In the genomic region with DNA sequence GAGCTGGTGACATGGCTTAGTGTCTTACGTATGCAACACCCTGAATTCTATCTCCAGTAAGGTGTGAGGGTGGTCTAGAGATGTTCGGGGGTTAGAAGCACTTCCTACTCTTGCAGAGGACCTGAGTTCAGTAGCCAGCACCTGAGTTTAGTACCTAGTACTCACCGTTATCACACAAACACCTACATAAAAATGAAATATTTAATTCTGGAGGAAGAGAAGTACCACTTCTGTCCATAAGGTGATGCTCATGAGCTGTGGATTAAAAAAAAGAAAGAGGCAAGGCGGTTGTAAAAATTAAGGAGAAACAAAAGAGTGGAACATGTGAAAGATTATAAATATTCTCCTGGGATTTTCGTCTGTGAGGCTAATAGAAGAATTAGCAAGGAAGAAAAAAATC, we compare ENCODE assay signal across 9 mouse cellular contexts. TPM values are rescaled to one million over a fixed set of nuclear protein-coding genes. Genes with fewer than 3 reads are reported as not detected.
DNase-seq lines count a peak whose midpoint lies in the region; ATAC-seq and TF ChIP-seq lines count a peak whose summit lies in the region.
"Had no signal": no experiment of that assay in that cellular context is flagged by ENCODE, and none has a peak within 500 bp of the region (broad histone marks: within the 10 kb centered on the region; RNA-seq: fewer than 3 reads in every experiment).

No protein-coding gene starts in this region.

- no peaks in the 10 kb centered on the region for H3K27me3 ChIP-seq in hindbrain, embryonic 11.5 days (ENCODE audit: control insufficient read depth, insufficient read depth, low read length)
- peaks cover 14% of the 10 kb centered on the region; the same call in 1 of the 2 replicates for H3K27me3 ChIP-seq in hindbrain, embryonic 10.5 days (ENCODE audit: insufficient read depth, poor library complexity, severe bottlenecking)
- peaks cover 6 to 7% of the 10 kb centered on the region in 2 experiments for H3K27me3 ChIP-seq in MEL (ENCODE audit: control insufficient read depth in 1 of 2, insufficient read depth in 2 of 2, low read length in 2 of 2)
- no peaks in the 10 kb centered on the region for H3K27me3 ChIP-seq in forebrain, embryonic 12.5 days
- H3K27me3 ChIP-seq in limb, embryonic 14.5 days (ENCODE audit: control insufficient read depth, insufficient read depth, low read length): no peaks in the 10 kb centered on the region

- TF ChIP-seq RAD21 in MEL (IDR thresholded peaks at IDR 0.05; ENCODE audit: low read depth, low read length): peak; percentile 79

- no peak for TF ChIP-seq POLR2A in MEL (IDR thresholded peaks at IDR 0.05; ENCODE audit: control insufficient read depth in 1 of 2, insufficient read depth in 1 of 2, low read depth in 1 of 2, low read length in 2 of 2, poor library complexity in 1 of 2)
- TF ChIP-seq POLR2A in limb, embryonic 14.5 days (IDR thresholded peaks at IDR 0.05; ENCODE audit: borderline replicate concordance, extremely low read depth, insufficient read depth, insufficient read length): no peak

- no peaks in the 10 kb centered on the region for H3K79me2 ChIP-seq in MEL (ENCODE audit: control insufficient read depth, insufficient read depth, low read length, poor library complexity)

- no peak overlapping the region for H3K4me2 ChIP-seq in hindbrain, embryonic 11.5 days (replicated peaks; ENCODE audit: low read depth, low read length)
- no peak overlapping the region for H3K4me2 ChIP-seq in forebrain, embryonic 12.5 days
- no peak overlapping the region for H3K4me2 ChIP-seq in limb, embryonic 14.5 days (replicated peaks; ENCODE audit: low read depth, low read length, severe bottlenecking)

- intact Hi-C loops in gastrocnemius, postnatal 36 days (cut with DNase I): loop anchor here (5.0 kb wide), 1 partner anchor 66 kb away; no protein-coding TSS in a partner anchor

- no peak overlapping the region for H3K4me3 ChIP-seq in hindbrain, embryonic 11.5 days (ENCODE audit: low read depth, low read length)
- no peak overlapping the region for H3K4me3 ChIP-seq in hindbrain, embryonic 10.5 days
- H3K4me3 ChIP-seq in MEL (ENCODE audit: control insufficient read depth in 1 of 2, insufficient read depth in 1 of 2, low read depth in 2 of 2, low read length in 2 of 2): no peak overlapping the region
- no peak overlapping the region for H3K4me3 ChIP-seq in forebrain, embryonic 12.5 days (replicated peaks)
- H3K4me3 ChIP-seq in limb, embryonic 14.5 days (replicated peaks; ENCODE audit: low read length): no peak overlapping the region

- H3K27ac ChIP-seq in hindbrain, embryonic 11.5 days (ENCODE audit: low read depth, low read length): no peak overlapping the region
- no peak overlapping the region for H3K27ac ChIP-seq in hindbrain, embryonic 10.5 days
- no peak overlapping the region for H3K27ac ChIP-seq in MEL (ENCODE audit: control insufficient read depth, low read depth, low read length)
- H3K27ac ChIP-seq in forebrain, embryonic 12.5 days: peak overlapping the region; percentile 91
- H3K27ac ChIP-seq in limb, embryonic 14.5 days (replicated peaks; ENCODE audit: low read depth, low read length): peak overlapping the region; percentile 73

- TF ChIP-seq CTCF in MEL (IDR thresholded peaks at IDR 0.05 in 2 of 3, conservative IDR thresholded peaks at IDR 0.05 in 1 of 3; ENCODE audit: control insufficient read depth in 1 of 3, insufficient read depth in 1 of 3, low read depth in 2 of 3, low read length in 3 of 3, poor library complexity in 1 of 3, severe bottlenecking in 1 of 3): peak; percentile 27 to 76 (median 75); a peak in 5 of 6 replicates

- peaks cover 6% of the 10 kb centered on the region; the same call in 1 of the 2 replicates for H3K4me1 ChIP-seq in hindbrain, embryonic 11.5 days (replicated peaks; ENCODE audit: control insufficient read depth, insufficient read depth, low read length)
- peaks cover 38% of the 10 kb centered on the region for H3K4me1 ChIP-seq in hindbrain, embryonic 10.5 days (replicated peaks)
- no peaks in the 10 kb centered on the region; a peak in 1 of 4 replicates for H3K4me1 ChIP-seq in MEL (ENCODE audit: control insufficient read depth in 1 of 2, insufficient read depth in 2 of 2, low read length in 2 of 2)
- peaks cover 41% of the 10 kb centered on the region for H3K4me1 ChIP-seq in forebrain, embryonic 12.5 days
- peaks cover 27% of the 10 kb centered on the region for H3K4me1 ChIP-seq in limb, embryonic 14.5 days (ENCODE audit: control insufficient read depth, insufficient read depth, low read length)

- TF ChIP-seq EP300 in MEL (IDR thresholded peaks at IDR 0.05; ENCODE audit: low read depth in 1 of 2, low read length in 2 of 2): no peak

- H3K9me3 ChIP-seq in hindbrain, embryonic 11.5 days (ENCODE audit: control insufficient read depth, low read length): no peaks in the 10 kb centered on the region
- no peaks in the 10 kb centered on the region for H3K9me3 ChIP-seq in hindbrain, embryonic 10.5 days
- H3K9me3 ChIP-seq in MEL (replicated peaks; ENCODE audit: insufficient read depth, low read length): no peaks in the 10 kb centered on the region
- H3K9me3 ChIP-seq in forebrain, embryonic 12.5 days: no peaks in the 10 kb centered on the region
- H3K9me3 ChIP-seq in limb, embryonic 14.5 days (ENCODE audit: control insufficient read depth, low read length): no peaks in the 10 kb centered on the region

- H3K36me3 ChIP-seq in hindbrain, embryonic 11.5 days (ENCODE audit: control insufficient read depth, insufficient read depth, low read length): no peaks in the 10 kb centered on the region
- H3K36me3 ChIP-seq in hindbrain, embryonic 10.5 days: no peaks in the 10 kb centered on the region
- no peaks in the 10 kb centered on the region for H3K36me3 ChIP-seq in MEL (ENCODE audit: control insufficient read depth in 1 of 2, insufficient read depth in 2 of 2, low read length in 2 of 2)
- no peaks in the 10 kb centered on the region for H3K36me3 ChIP-seq in forebrain, embryonic 12.5 days (replicated peaks)
- no peaks in the 10 kb centered on the region for H3K36me3 ChIP-seq in limb, embryonic 14.5 days (ENCODE audit: control insufficient read depth, insufficient read depth, low read length)

- ATAC-seq in hindbrain, embryonic 11.5 days (ENCODE audit: low FRiP score): 0 out of 2 replicates have a peak, but pooled peaks have one; percentile 15
- ATAC-seq in forebrain, embryonic 12.5 days (ENCODE audit: low FRiP score): 0 out of 2 replicates have a peak, but pooled peaks have one; percentile 5
- no peak for ATAC-seq in limb, embryonic 14.5 days (ENCODE audit: low FRiP score, low read depth)

- DNase-seq in hindbrain, embryonic 11.5 days (ENCODE audit: low spot score): peak; percentile 53
- DNase-seq in hindbrain, embryonic 10.5 days (ENCODE audit: low spot score): no peak
- DNase-seq in MEL (ENCODE audit: low read depth, low spot score): peak; percentile 42
- peak; percentile 13 for DNase-seq in limb, embryonic 14.5 days (ENCODE audit: low spot score)
- DNase-seq in retina, embryonic 14.5 days (ENCODE audit: low spot score): peak; percentile 78
- DNase-seq in frontal cortex, postnatal 10 days (ENCODE audit: low spot score in 2 of 2): no peak
- DNase-seq in gastrocnemius, postnatal 36 days: no peak

- no peak overlapping the region for H3K9ac ChIP-seq in hindbrain, embryonic 11.5 days (ENCODE audit: low read depth, low read length)
- H3K9ac ChIP-seq in MEL (ENCODE audit: control insufficient read depth, low read depth, low read length, poor library complexity, severe bottlenecking): no peak overlapping the region
- H3K9ac ChIP-seq in forebrain, embryonic 12.5 days: no peak overlapping the region
- no peak overlapping the region for H3K9ac ChIP-seq in limb, embryonic 14.5 days (ENCODE audit: low read depth, low read length, severe bottlenecking)

- 37% methylated on average over 5 of the region's 5 CpGs for WGBS in hindbrain, embryonic 11.5 days
- 38% methylated on average over 5 of the region's 5 CpGs for WGBS in hindbrain, embryonic 10.5 days
- WGBS in forebrain, embryonic 12.5 days: 31% methylated on average over 5 of the region's 5 CpGs
- 33% methylated on average over 5 of the region's 5 CpGs for WGBS in limb, embryonic 14.5 days

TF ChIP-seq in MEL, 35 proteins besides CTCF, POLR2A, EP300 and RAD21 (continues in another document):
- TF ChIP-seq USF1 (IDR thresholded peaks at IDR 0.05; ENCODE audit: low read depth, low read length) (no peak), ZNF384 (IDR thresholded peaks at IDR 0.05; ENCODE audit: low read depth, low read length) (peak; percentile 85)

RNA-seq across cellular contexts. Expression of a gene that starts 2.1 kb away (rescaled TPM):
- 62.1 and 63.4 TPM in 2 replicates for polyA plus RNA-seq in hindbrain, embryonic 11.5 days (2014; fragmentation: Nextera tagmentation; extraction: Ambion mirVana)
- polyA plus RNA-seq in hindbrain, embryonic 10.5 days (2016; fragmentation: Nextera tagmentation; extraction: Ambion mirVana): 36.6 and 44.2 TPM in 2 replicates
- 0.08 and 0.10 TPM in 2 replicates for total RNA-seq in MEL (2012; rRNA removed)
- polyA plus RNA-seq in MEL (2012; ENCODE audit: insufficient read depth in 1 of 2, insufficient read length in 2 of 2, low read depth in 1 of 2, low replicate concordance in 2 of 2, missing spikeins in 1 of 2): under 1 TPM in 1 of 2 experiments, not detected in 1; 0.04 TPM
- 81.6 and 84.6 TPM in 2 replicates for polyA plus RNA-seq in forebrain, embryonic 12.5 days (2016; fragmentation: Nextera tagmentation; extraction: Ambion mirVana)
- 28.4 and 43.3 TPM in 2 replicates for polyA plus RNA-seq in limb, embryonic 14.5 days (2012; rRNA removed)
- polyA plus RNA-seq in limb, embryonic 14.5 days (2014; fragmentation: Nextera tagmentation; extraction: Ambion mirVana): 18.2 and 27.2 TPM in 2 replicates
- total RNA-seq in gastrocnemius, postnatal 36 days (2021): under 1 TPM in 1 of 2 experiments, not detected in 1; 0.79 TPM

RNA-seq across cellular contexts. Expression of a gene that starts 9.1 kb away (rescaled TPM):
- 1.2 and 1.6 TPM in 2 replicates for polyA plus RNA-seq in hindbrain, embryonic 11.5 days (2014; fragmentation: Nextera tagmentation; extraction: Ambion mirVana)
- 0.40 and 1.1 TPM in 2 replicates for polyA plus RNA-seq in hindbrain, embryonic 10.5 days (2016; fragmentation: Nextera tagmentation; extraction: Ambion mirVana)
- total RNA-seq in MEL (2012; rRNA removed): 0.13 TPM in 1 of 2 replicates, not detected in the other
- polyA plus RNA-seq in MEL (2012; ENCODE audit: insufficient read depth in 1 of 2, insufficient read length in 2 of 2, low read depth in 1 of 2, low replicate concordance in 2 of 2, missing spikeins in 1 of 2): not detected
- polyA plus RNA-seq in forebrain, embryonic 12.5 days (2016; fragmentation: Nextera tagmentation; extraction: Ambion mirVana): 0.51 and 0.75 TPM in 2 replicates
- 19.3 and 33.5 TPM in 2 replicates for polyA plus RNA-seq in limb, embryonic 14.5 days (2012; rRNA removed)
- polyA plus RNA-seq in limb, embryonic 14.5 days (2014; fragmentation: Nextera tagmentation; extraction: Ambion mirVana): 35.6 and 47.3 TPM in 2 replicates
- total RNA-seq in gastrocnemius, postnatal 36 days (2021): 10 to 100 TPM; 36.4 to 38.2 TPM
- total RNA-seq: layer of hippocampus, adult 18-20 months had no signal

RNA-seq across cellular contexts. Expression of a gene that starts 57.1 kb away (rescaled TPM):
- polyA plus RNA-seq in hindbrain, embryonic 11.5 days (2014; fragmentation: Nextera tagmentation; extraction: Ambion mirVana): 0.11 TPM in 1 of 2 replicates, not detected in the other
- not detected in 2 replicates for polyA plus RNA-seq in hindbrain, embryonic 10.5 days (2016; fragmentation: Nextera tagmentation; extraction: Ambion mirVana)
- 0.13 TPM in 1 of 2 replicates, not detected in the other for total RNA-seq in MEL (2012; rRNA removed)
- polyA plus RNA-seq in MEL (2012; ENCODE audit: insufficient read depth in 1 of 2, insufficient read length in 2 of 2, low read depth in 1 of 2, low replicate concordance in 2 of 2, missing spikeins in 1 of 2): under 1 TPM in 1 of 2 experiments, not detected in 1; 0.03 TPM
- not detected in 2 replicates for polyA plus RNA-seq in forebrain, embryonic 12.5 days (2016; fragmentation: Nextera tagmentation; extraction: Ambion mirVana)
- polyA plus RNA-seq in limb, embryonic 14.5 days (2012; rRNA removed): 0.23 TPM in 2 replicates
- 0.19 and 0.50 TPM in 2 replicates for polyA plus RNA-seq in limb, embryonic 14.5 days (2014; fragmentation: Nextera tagmentation; extraction: Ambion mirVana)
- total RNA-seq in gastrocnemius, postnatal 36 days (2021): not detected
- total RNA-seq: layer of hippocampus, adult 18-20 months had no signal

Comparison
In these comparisons a context has a peak if more than half of its experiments do, and no peak if none do; other contexts are left out.
1. DNase-seq: peak in hindbrain, embryonic 11.5 days (single experiment), MEL (single experiment), limb, embryonic 14.5 days (single experiment) and retina, embryonic 14.5 days (single experiment); none in hindbrain, embryonic 10.5 days (single experiment), frontal cortex, postnatal 10 days (0 of 2) and gastrocnemius, postnatal 36 days (0 of 2).
2. H3K27ac ChIP-seq: peak in forebrain, embryonic 12.5 days (single experiment) and limb, embryonic 14.5 days (single experiment); none in hindbrain, embryonic 11.5 days (single experiment), hindbrain, embryonic 10.5 days (single experiment) and MEL (single experiment).
3. RNA of a gene that starts 2.1 kb away (polyA plus RNA-seq): 81.6 to 84.6 TPM in forebrain, embryonic 12.5 days, 62.1 to 63.4 TPM in hindbrain, embryonic 11.5 days, 36.6 to 44.2 TPM in hindbrain, embryonic 10.5 days and 18.2 to 43.3 TPM in limb, embryonic 14.5 days; 0.04 TPM in MEL; every median in the first group is over 10 times any median in the second.